Mouse (Mus musculus) forebrain, embryonic 16.5 days (tissue): ENCODE results near the gene Slc4a4. TPM values are rescaled to one million over a fixed set of nuclear protein-coding genes. Genes with fewer than 3 reads are reported as not detected.

Experiments used
- ATAC-seq: fragments of 200-750 bp; cut with Nextera tagmentation; 2 replicates; pipeline ENCODE4 v1.8.0; 2017; ENCODE audit warnings: mild to moderate bottlenecking, moderate library complexity
- H3K27ac ChIP-seq: fragments of 300-500 bp; sonication (generic); 2 replicates; pipeline ENCODE4 v1.5.1; 2014; ENCODE audit warnings: low read length, control low read depth
- H3K27me3 ChIP-seq: fragments of 300-500 bp; sonication (generic); replicated peaks from 2 replicates; pipeline ENCODE4 v1.6.1; 2014; ENCODE audit warnings: low read length; ENCODE audit not compliant: control insufficient read depth, insufficient read depth
- H3K36me3 ChIP-seq: fragments of 300-500 bp; sonication (generic); 2 replicates; pipeline ENCODE4 v1.6.1; 2014; ENCODE audit not compliant: control insufficient read depth, insufficient read depth
- H3K4me1 ChIP-seq: fragments of 300-500 bp; sonication (generic); replicated peaks from 2 replicates; pipeline ENCODE4 v1.6.1; 2014; ENCODE audit warnings: low read length; ENCODE audit not compliant: control insufficient read depth, insufficient read depth
- H3K4me2 ChIP-seq: fragments of 300-500 bp; sonication (generic); 2 replicates; pipeline ENCODE4 v1.6.1; 2014; ENCODE audit warnings: mild to moderate bottlenecking, low read length, control low read depth
- H3K4me3 ChIP-seq: fragments of 300-500 bp; sonication (generic); replicated peaks from 2 replicates; pipeline ENCODE4 v1.5.1; 2014; ENCODE audit warnings: mild to moderate bottlenecking, low read length, control low read depth
- H3K9ac ChIP-seq: fragments of 300-500 bp; sonication (generic); replicated peaks from 2 replicates; pipeline ENCODE4 v1.6.1; 2014; ENCODE audit warnings: low read depth, low read length, control low read depth
- H3K9me3 ChIP-seq: fragments of 300-500 bp; sonication (generic); 2 replicates; pipeline ENCODE4 v1.6.1; 2016; ENCODE audit warnings: low read length; ENCODE audit not compliant: control insufficient read depth
- WGBS: fragments of 180-500 bp; shearing (Covaris S2); extraction: QIAGEN DNeasy Blood & Tissue Kit; methylation state at CpG from one replicate; pipeline ENCODE4 v1.1.7; 2014; 5-methylcytosine and 5-hydroxymethylcytosine counted together
- polyA plus RNA-seq: library from polyadenylated mRNA; unstranded; fragments of >200 nt; fragmentation: Nextera tagmentation; extraction: Ambion mirVana; gene quantifications from 2 replicates; pipeline ENCODE4 v1.2.1, GENCODE M21; 2015

Slc4a4 gene
- polyA plus RNA-seq, 1 experiment from 2014 or later = 3.8 TPM

DNA sequence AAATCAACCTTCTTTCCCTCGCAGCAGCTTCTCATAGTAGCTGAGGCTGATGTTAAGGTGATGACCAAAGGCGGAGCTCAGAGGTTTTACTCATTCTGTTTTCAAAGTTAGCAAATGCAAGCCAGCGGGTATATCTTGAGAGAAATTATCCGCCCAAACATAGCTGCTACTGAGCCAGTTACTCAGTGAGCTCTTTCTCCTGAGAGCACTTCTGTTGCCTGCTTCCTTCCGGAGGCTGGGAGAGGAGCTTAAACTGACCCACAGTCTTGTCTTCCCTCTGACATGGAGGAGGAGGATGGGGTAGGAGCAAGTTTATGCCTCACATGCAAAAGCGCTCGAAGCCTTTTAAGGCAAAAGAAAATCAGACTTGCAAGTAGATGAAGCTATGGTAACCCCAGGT is 201.3 kb downstream of the Slc4a4 start:
- H3K4me2 ChIP-seq = no peak overlapping the region; the same call in 1 of the 2 replicates
- H3K4me3 ChIP-seq = no peak overlapping the region
- peaks cover 5% of the 10 kb centered on the region; the same call in 1 of the 2 replicates for H3K4me1 ChIP-seq
- H3K9me3 ChIP-seq = no peaks in the 10 kb centered on the region
- 85% methylated on average over 7 of the region's 7 CpGs for WGBS
- no peaks in the 10 kb centered on the region for H3K27me3 ChIP-seq
- no peak for ATAC-seq
- H3K9ac ChIP-seq = no peak overlapping the region
- H3K36me3 ChIP-seq = no peaks in the 10 kb centered on the region
- peak overlapping the region; percentile 51 for H3K27ac ChIP-seq

DNA sequence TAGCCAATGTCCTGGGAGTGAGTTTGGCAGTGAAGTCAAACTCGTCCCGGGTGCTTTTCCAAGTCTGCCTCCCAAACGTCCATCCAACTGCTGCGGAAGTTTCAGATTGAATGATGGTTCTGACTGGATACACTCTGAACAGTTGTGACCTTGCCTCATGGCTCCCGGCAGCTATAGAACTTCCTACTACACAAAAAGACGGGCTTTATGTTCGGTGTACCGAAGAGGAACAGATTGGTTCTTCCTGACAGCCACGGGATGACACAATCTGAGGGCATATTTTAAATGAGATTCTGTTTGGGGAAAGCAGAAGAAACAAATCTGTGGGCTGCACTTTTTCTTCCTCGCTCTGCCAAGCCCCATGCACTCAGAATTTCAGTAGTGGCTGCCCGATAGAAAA is 201.8 kb downstream of the Slc4a4 start:
- Histone ChIP-seq H3K4me3 (no peak overlapping the region), H3K36me3 (no peaks in the 10 kb centered on the region), H3K27ac (no peak overlapping the region; the same call in 1 of the 2 replicates), H3K9me3 (no peaks in the 10 kb centered on the region), H3K4me2 (peak overlapping the region; percentile 18), H3K4me1 (peaks cover 5% of the 10 kb centered on the region; the same call in 1 of the 2 replicates), H3K27me3 (no peaks in the 10 kb centered on the region), H3K9ac (no peak overlapping the region)
- peak; percentile 75 for ATAC-seq
- 41% methylated on average over 11 of the region's 11 CpGs for WGBS

GRCm38 (mm10) chr5:89090131-89090530 is 203.5 kb downstream of the Slc4a4 start:
- peaks cover 5% of the 10 kb centered on the region; the same call in 1 of the 2 replicates for H3K4me1 ChIP-seq
- H3K9ac ChIP-seq = no peak overlapping the region
- H3K9me3 ChIP-seq = no peaks in the 10 kb centered on the region
- H3K4me2 ChIP-seq = no peak overlapping the region
- H3K27me3 ChIP-seq = no peaks in the 10 kb centered on the region
- no peak for ATAC-seq
- no peak overlapping the region for H3K27ac ChIP-seq
- no peak overlapping the region for H3K4me3 ChIP-seq
- WGBS = 84% methylated on average over 3 of the region's 3 CpGs
- no peaks in the 10 kb centered on the region for H3K36me3 ChIP-seq

- Histone ChIP-seq H3K4me3 (no peak overlapping the region), H3K36me3 (no peaks in the 10 kb centered on the region), H3K27me3 (no peaks in the 10 kb centered on the region), H3K9ac (no peak overlapping the region), H3K4me1 (no peaks in the 10 kb centered on the region), H3K27ac (no peak overlapping the region), H3K9me3 (no peaks in the 10 kb centered on the region), H3K4me2 (no peak overlapping the region)
- ATAC-seq = no peak
These were observed 209.8 kb downstream of the Slc4a4 start for GRCm38 (mm10) chr5:89096371-89096770.

GRCm38 (mm10) chr5:89097291-89097690 is 210.7 kb downstream of the Slc4a4 start:
- no peak overlapping the region for H3K4me3 ChIP-seq
- no peak overlapping the region for H3K27ac ChIP-seq
- no peaks in the 10 kb centered on the region for H3K9me3 ChIP-seq
- H3K9ac ChIP-seq = no peak overlapping the region
- no peaks in the 10 kb centered on the region for H3K4me1 ChIP-seq
- H3K4me2 ChIP-seq = no peak overlapping the region
- WGBS = 94% methylated on average over 3 of the region's 3 CpGs
- ATAC-seq = no peak
- no peaks in the 10 kb centered on the region for H3K27me3 ChIP-seq
- no peaks in the 10 kb centered on the region for H3K36me3 ChIP-seq

GRCm38 (mm10) chr5:89098121-89098520 is 211.5 kb downstream of the Slc4a4 start:
- 38% methylated on average over 4 of the region's 4 CpGs for WGBS
- no peak overlapping the region for H3K27ac ChIP-seq
- no peaks in the 10 kb centered on the region for H3K36me3 ChIP-seq
- no peak overlapping the region for H3K4me3 ChIP-seq
- H3K9me3 ChIP-seq = no peaks in the 10 kb centered on the region
- H3K27me3 ChIP-seq = no peaks in the 10 kb centered on the region
- H3K4me1 ChIP-seq = no peaks in the 10 kb centered on the region
- no peak overlapping the region for H3K9ac ChIP-seq
- no peak overlapping the region for H3K4me2 ChIP-seq
- no peak for ATAC-seq

GRCm38 (mm10) chr5:89099886-89100285 is 213.3 kb downstream of the Slc4a4 start:
- Histone ChIP-seq H3K4me1 (no peaks in the 10 kb centered on the region), H3K27ac (no peak overlapping the region), H3K9me3 (no peaks in the 10 kb centered on the region), H3K4me3 (no peak overlapping the region), H3K36me3 (no peaks in the 10 kb centered on the region), H3K4me2 (no peak overlapping the region), H3K27me3 (no peaks in the 10 kb centered on the region), H3K9ac (no peak overlapping the region)
- WGBS = 62% methylated on average over 3 of the region's 3 CpGs
- no peak for ATAC-seq

DNA sequence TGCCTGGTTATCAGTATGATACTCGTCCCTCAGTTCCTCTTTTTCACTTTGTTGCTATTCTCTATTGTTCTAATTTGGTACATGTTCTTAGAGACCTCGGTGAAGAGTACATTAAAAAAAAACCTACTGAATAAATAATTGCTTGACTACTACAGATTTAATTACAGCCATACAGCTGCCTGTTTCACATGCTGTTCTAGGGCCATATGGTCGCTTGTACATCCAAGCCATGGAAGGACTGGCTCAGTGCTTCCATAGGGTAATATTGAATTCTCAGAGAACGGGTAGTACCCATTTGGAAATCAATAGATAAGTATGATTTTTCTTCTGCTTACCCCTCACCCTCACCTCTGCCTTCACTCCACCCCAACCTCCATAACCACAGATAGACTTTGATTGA is 215.9 kb downstream of the Slc4a4 start:
- ATAC-seq = no peak
- H3K27me3 ChIP-seq = no peaks in the 10 kb centered on the region
- no peaks in the 10 kb centered on the region for H3K36me3 ChIP-seq
- H3K9me3 ChIP-seq = no peaks in the 10 kb centered on the region
- 58% methylated on average over 4 of the region's 4 CpGs for WGBS
- no peak overlapping the region for H3K4me3 ChIP-seq
- no peaks in the 10 kb centered on the region for H3K4me1 ChIP-seq
- no peak overlapping the region for H3K27ac ChIP-seq
- no peak overlapping the region for H3K9ac ChIP-seq
- H3K4me2 ChIP-seq = no peak overlapping the region

- Histone ChIP-seq H3K4me2 (no peak overlapping the region), H3K27me3 (no peaks in the 10 kb centered on the region), H3K4me1 (no peaks in the 10 kb centered on the region), H3K36me3 (no peaks in the 10 kb centered on the region), H3K9ac (no peak overlapping the region), H3K9me3 (no peaks in the 10 kb centered on the region), H3K27ac (no peak overlapping the region), H3K4me3 (no peak overlapping the region)
- 52% methylated on average over 9 of the region's 9 CpGs for WGBS
- no peak for ATAC-seq
These were observed 218.7 kb downstream of the Slc4a4 start for GRCm38 (mm10) chr5:89105346-89105745.

- H3K9me3 ChIP-seq = no peaks in the 10 kb centered on the region
- no peaks in the 10 kb centered on the region for H3K4me1 ChIP-seq
- no peak overlapping the region for H3K9ac ChIP-seq
- H3K4me2 ChIP-seq = no peak overlapping the region
- H3K36me3 ChIP-seq = no peaks in the 10 kb centered on the region
- no peak for ATAC-seq
- H3K27me3 ChIP-seq = no peaks in the 10 kb centered on the region
- no peak overlapping the region for H3K4me3 ChIP-seq
- H3K27ac ChIP-seq = no peak overlapping the region
These were observed 219.6 kb downstream of the Slc4a4 start for GRCm38 (mm10) chr5:89106217-89106616.
